Mouse (Mus musculus): ENCODE results near the gene Rora. TPM values are rescaled to one million over a fixed set of nuclear protein-coding genes. Genes with fewer than 3 reads are reported as not detected.

Rora gene
- polyA plus RNA-seq, 1 experiment: 24.1 TPM

DNA sequence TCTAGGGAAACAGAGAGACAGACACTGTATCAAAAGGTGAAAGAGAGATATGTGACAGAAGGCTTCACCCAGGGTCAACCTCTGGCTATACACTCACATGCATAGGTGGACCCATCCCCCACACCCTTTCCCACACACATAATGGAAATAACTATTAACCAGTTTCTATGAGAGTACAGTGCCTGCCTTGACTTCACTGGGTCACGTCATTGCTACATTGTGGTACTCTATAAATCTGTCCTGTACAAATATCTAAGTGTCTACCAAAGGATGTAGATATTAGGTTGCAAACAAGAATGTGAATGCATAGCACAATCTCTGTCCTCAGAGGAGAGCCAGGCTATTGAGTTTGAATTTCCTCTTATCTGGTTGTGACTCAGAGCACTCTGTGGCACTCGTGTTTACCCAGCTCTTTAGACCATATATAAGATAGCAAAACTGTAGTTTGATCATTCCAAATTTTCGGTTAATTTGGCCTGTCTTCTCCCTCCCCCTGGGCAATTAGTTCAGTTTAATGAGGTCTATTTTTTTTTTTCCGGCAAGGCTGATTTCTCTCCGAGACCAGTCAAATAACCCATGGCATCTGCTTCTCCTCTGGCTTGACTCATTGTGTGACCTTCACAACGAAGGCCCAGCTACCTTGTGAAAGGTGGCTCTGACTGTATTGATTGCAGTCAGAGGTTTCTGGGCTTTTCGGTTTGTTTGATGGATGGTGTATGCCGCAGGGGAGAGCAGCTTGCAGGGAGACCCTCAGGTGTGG is 502.4 kb downstream of the Rora start:
- H3K27ac ChIP-seq (ENCODE audit: control insufficient read depth, insufficient read depth, low read depth, low read length): no peak overlapping the region

DNA sequence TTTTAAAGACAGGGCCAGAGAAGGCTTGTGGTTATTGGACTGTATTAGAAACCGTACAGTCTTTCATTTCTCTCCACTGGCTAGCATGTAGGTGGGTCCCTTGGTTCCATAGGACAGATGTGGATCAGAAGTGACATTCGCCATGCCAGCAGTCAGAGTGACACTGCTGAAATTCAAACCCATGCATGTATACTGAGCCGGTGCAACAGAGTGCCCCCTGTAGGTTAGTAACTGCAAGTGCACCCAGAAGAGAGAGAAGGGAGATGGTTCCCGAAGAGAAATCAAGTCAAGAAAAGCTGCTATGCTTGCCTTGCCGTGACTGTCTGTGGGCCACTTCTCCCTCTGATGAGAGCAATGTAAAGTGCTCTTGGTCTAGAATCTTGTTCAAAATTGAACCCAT is 507.2 kb downstream of the Rora start:
- H3K4me3 ChIP-seq (ENCODE audit: control insufficient read depth, low read depth, low read length): no peak overlapping the region
- TF ChIP-seq CTCF (IDR thresholded peaks at IDR 0.05; ENCODE audit: control insufficient read depth, insufficient read depth, insufficient replicate concordance, low read depth, low read length) (peak; percentile 28; the same call in 1 of the 2 replicates), POLR2A (IDR thresholded peaks at IDR 0.05; ENCODE audit: control insufficient read depth, low read depth, low read length) (no peak)
- H3K27me3 ChIP-seq (ENCODE audit: control insufficient read depth, insufficient read depth, low read length): no peaks in the 10 kb centered on the region
- no peaks in the 10 kb centered on the region for H3K36me3 ChIP-seq (ENCODE audit: control insufficient read depth, insufficient read depth, low read length)
- H3K4me1 ChIP-seq (ENCODE audit: control insufficient read depth, insufficient read depth, low read length): no peaks in the 10 kb centered on the region
- no peak overlapping the region for H3K27ac ChIP-seq (ENCODE audit: control insufficient read depth, insufficient read depth, low read depth, low read length)

More for the DNA sequence above, 502.4 kb downstream of the Rora start:
- H3K4me1 ChIP-seq (ENCODE audit: control insufficient read depth, insufficient read depth, low read length): no peaks in the 10 kb centered on the region
- TF ChIP-seq CTCF (IDR thresholded peaks at IDR 0.05; ENCODE audit: control insufficient read depth, insufficient read depth, insufficient replicate concordance, low read depth, low read length) (no peak), POLR2A (IDR thresholded peaks at IDR 0.05; ENCODE audit: control insufficient read depth, low read depth, low read length) (no peak)
- no peak overlapping the region for H3K4me3 ChIP-seq (ENCODE audit: control insufficient read depth, low read depth, low read length)
- no peaks in the 10 kb centered on the region for H3K27me3 ChIP-seq (ENCODE audit: control insufficient read depth, insufficient read depth, low read length)
- H3K36me3 ChIP-seq (ENCODE audit: control insufficient read depth, insufficient read depth, low read length): no peaks in the 10 kb centered on the region

DNA sequence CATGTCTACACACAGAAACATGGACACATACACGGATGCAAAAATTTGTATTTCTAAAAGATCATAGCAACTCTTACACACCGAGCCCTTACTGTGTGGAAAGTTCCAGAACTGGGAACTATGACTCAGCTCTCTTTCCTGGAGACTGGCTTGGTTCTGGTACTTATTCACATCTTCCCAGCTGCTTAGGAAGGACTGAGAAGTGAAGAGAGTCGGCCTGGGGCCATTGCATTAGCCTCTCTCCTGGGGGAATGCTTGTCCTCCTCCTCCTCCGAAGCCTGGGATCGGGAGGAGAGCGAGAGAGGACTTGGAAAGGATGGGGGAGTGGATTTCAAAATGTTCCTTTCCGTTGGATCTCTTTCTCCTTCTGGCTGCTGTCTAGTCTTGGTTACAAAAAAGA is 511.1 kb downstream of the Rora start:
- Histone ChIP-seq H3K36me3 (ENCODE audit: control insufficient read depth, insufficient read depth, low read length) (no peaks in the 10 kb centered on the region), H3K27ac (ENCODE audit: control insufficient read depth, insufficient read depth, low read depth, low read length) (no peak overlapping the region), H3K4me1 (ENCODE audit: control insufficient read depth, insufficient read depth, low read length) (no peaks in the 10 kb centered on the region), H3K27me3 (ENCODE audit: control insufficient read depth, insufficient read depth, low read length) (no peaks in the 10 kb centered on the region), H3K4me3 (ENCODE audit: control insufficient read depth, low read depth, low read length) (no peak overlapping the region)
- TF ChIP-seq CTCF (IDR thresholded peaks at IDR 0.05; ENCODE audit: control insufficient read depth, insufficient read depth, insufficient replicate concordance, low read depth, low read length): no peak
- no peak for TF ChIP-seq POLR2A (IDR thresholded peaks at IDR 0.05; ENCODE audit: control insufficient read depth, low read depth, low read length)

DNA sequence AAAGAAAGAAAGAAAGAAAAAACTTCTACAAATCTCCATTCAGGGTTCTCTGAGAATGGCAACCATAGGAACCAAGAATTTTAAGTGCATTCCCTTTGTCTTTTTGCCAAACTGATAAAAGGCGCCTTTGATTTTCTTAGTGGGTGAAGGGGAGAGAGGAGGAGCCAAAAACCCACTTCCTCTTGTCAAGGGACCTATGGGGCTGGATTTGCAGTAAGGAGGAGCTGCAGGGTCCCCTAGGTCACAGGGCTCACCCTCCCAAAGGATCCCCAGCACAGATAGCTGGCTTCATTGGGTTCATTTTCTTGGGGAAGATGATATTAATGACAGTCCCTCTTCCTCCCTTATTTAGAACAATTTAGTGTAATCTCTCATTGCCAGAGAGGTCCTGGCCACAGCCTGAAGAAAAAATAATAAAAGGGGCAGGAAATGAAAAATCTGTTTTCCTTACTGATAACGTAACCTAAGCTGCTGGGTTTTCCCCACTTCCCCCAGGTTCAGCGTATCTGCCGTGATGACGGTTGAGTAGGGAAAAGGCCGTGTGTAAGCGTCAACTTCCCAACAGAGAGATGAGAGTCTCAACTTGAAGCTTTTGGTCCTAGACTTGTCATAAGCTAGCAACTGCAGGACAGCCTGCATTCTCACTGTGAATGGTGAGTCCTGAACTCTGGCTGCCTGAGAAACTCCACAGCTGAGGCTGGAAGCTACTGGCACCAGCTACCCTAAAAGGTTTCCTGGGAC is 511.7 kb downstream of the Rora start:
- Histone ChIP-seq H3K36me3 (ENCODE audit: control insufficient read depth, insufficient read depth, low read length) (no peaks in the 10 kb centered on the region), H3K4me3 (ENCODE audit: control insufficient read depth, low read depth, low read length) (no peak overlapping the region), H3K27me3 (ENCODE audit: control insufficient read depth, insufficient read depth, low read length) (no peaks in the 10 kb centered on the region), H3K4me1 (ENCODE audit: control insufficient read depth, insufficient read depth, low read length) (no peaks in the 10 kb centered on the region), H3K27ac (ENCODE audit: control insufficient read depth, insufficient read depth, low read depth, low read length) (no peak overlapping the region)
- no peak for TF ChIP-seq POLR2A (IDR thresholded peaks at IDR 0.05; ENCODE audit: control insufficient read depth, low read depth, low read length)
- no peak for TF ChIP-seq CTCF (IDR thresholded peaks at IDR 0.05; ENCODE audit: control insufficient read depth, insufficient read depth, insufficient replicate concordance, low read depth, low read length)

DNA sequence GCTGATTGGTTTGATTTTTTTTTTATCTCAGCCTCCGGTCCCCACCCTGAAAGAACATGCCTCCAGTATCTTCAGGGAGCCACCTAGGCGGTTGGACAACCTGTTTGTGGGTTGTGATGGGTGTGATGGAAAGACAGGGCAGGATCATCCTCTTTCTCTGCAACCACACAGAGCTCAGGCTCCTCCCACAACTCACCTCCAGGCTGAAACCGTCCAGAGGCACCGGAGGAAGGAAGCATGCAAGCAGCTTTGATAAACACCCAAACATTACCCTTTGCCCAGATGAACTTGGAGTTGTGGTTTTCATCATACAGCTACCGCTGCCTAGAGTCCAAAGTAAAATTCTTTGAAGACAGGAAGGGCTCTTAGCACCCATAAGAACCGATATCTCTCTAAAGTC is 520.5 kb downstream of the Rora start:
- TF ChIP-seq CTCF (IDR thresholded peaks at IDR 0.05; ENCODE audit: control insufficient read depth, insufficient read depth, insufficient replicate concordance, low read depth, low read length) (no peak), POLR2A (IDR thresholded peaks at IDR 0.05; ENCODE audit: control insufficient read depth, low read depth, low read length) (no peak)
- no peaks in the 10 kb centered on the region for H3K36me3 ChIP-seq (ENCODE audit: control insufficient read depth, insufficient read depth, low read length)
- no peak overlapping the region for H3K4me3 ChIP-seq (ENCODE audit: control insufficient read depth, low read depth, low read length)
- no peaks in the 10 kb centered on the region for H3K4me1 ChIP-seq (ENCODE audit: control insufficient read depth, insufficient read depth, low read length)
- no peaks in the 10 kb centered on the region for H3K27me3 ChIP-seq (ENCODE audit: control insufficient read depth, insufficient read depth, low read length)
- no peak overlapping the region for H3K27ac ChIP-seq (ENCODE audit: control insufficient read depth, insufficient read depth, low read depth, low read length)

DNA sequence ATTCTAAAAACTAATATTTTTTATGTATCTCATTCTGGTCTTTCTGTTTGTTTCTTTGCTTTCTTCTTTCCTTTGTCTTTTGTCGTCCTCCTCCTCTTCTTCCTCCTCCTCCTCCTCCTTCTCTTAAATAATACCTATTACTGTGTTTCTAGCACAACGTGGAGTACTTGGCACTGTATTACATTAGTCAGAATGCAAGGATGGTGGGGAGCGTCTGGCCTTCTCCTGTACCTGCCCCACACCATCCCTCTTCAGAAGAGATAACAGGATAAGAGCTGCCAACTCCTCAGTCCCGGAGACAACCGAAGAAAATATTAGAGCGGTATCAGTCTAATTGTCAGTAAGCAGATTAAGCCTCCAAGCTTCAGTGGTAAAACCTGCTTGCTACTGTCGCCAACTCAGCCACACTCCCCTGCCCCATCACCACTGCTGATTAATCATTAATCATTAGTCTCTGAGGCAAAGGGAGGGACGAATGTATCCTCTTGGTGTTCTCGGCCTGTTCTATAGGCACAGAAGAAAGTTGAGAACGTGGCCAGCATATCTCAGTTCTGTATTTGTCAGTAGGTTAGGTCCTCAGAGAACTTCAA is 521.0 kb downstream of the Rora start:
- Histone ChIP-seq H3K27ac (ENCODE audit: control insufficient read depth, insufficient read depth, low read depth, low read length) (no peak overlapping the region), H3K4me1 (ENCODE audit: control insufficient read depth, insufficient read depth, low read length) (no peaks in the 10 kb centered on the region), H3K27me3 (ENCODE audit: control insufficient read depth, insufficient read depth, low read length) (no peaks in the 10 kb centered on the region), H3K36me3 (ENCODE audit: control insufficient read depth, insufficient read depth, low read length) (no peaks in the 10 kb centered on the region), H3K4me3 (ENCODE audit: control insufficient read depth, low read depth, low read length) (no peak overlapping the region)
- TF ChIP-seq POLR2A (IDR thresholded peaks at IDR 0.05; ENCODE audit: control insufficient read depth, low read depth, low read length) (no peak), CTCF (IDR thresholded peaks at IDR 0.05; ENCODE audit: control insufficient read depth, insufficient read depth, insufficient replicate concordance, low read depth, low read length) (no peak)

DNA sequence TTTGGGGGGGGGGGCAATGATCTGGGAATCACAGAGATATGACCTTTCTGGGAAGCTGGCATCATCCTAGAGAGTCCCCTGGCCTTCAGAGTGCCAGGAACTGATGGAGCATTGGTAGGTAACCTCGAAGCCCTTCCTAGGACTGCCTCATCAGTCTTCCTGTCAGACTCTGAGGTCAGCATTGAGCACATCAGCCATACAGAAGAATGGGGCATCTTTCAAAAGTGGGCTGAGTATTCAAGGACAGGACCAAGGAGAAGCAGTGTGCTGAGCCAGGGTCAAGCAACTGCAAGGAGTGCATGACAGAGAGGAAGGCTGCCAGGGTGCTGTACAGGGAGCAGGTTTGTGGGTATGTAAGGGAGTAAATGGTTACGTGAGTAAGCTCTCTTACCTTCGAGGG is 523.4 kb downstream of the Rora start:
- TF ChIP-seq POLR2A (IDR thresholded peaks at IDR 0.05; ENCODE audit: control insufficient read depth, low read depth, low read length) (no peak), CTCF (IDR thresholded peaks at IDR 0.05; ENCODE audit: control insufficient read depth, insufficient read depth, insufficient replicate concordance, low read depth, low read length) (no peak)

More for the DNA sequence above, 523.4 kb downstream of the Rora start:
- H3K4me3 ChIP-seq (ENCODE audit: control insufficient read depth, low read depth, low read length): no peak overlapping the region
- no peaks in the 10 kb centered on the region for H3K36me3 ChIP-seq (ENCODE audit: control insufficient read depth, insufficient read depth, low read length)
- H3K27ac ChIP-seq (ENCODE audit: control insufficient read depth, insufficient read depth, low read depth, low read length): no peak overlapping the region
- no peaks in the 10 kb centered on the region for H3K27me3 ChIP-seq (ENCODE audit: control insufficient read depth, insufficient read depth, low read length)
- H3K4me1 ChIP-seq (ENCODE audit: control insufficient read depth, insufficient read depth, low read length): no peaks in the 10 kb centered on the region
